Mouse (Mus musculus) ES-E14 (cell line): ENCODE measurements around the gene Kcna10. TPM values are rescaled to one million over a fixed set of nuclear protein-coding genes. Genes with fewer than 3 reads are reported as not detected.

ENCODE experiments used
- DNase-seq: peaks from one replicate; pipeline ENCODE4 v3.0.0-alpha.2; 2013; ENCODE audit warnings: low read depth, low spot score
- H3K27ac ChIP-seq: 2 replicates; pipeline ENCODE4 v1.5.1; 2012; ENCODE audit warnings: low read depth, mild to moderate bottlenecking, low read length, moderate library complexity, mixed read lengths; ENCODE audit not compliant: poor library complexity, insufficient read depth, severe bottlenecking
- H3K36me3 ChIP-seq: 2 replicates; pipeline ENCODE4 v1.6.1; 2012; ENCODE audit warnings: mild to moderate bottlenecking, low read length, moderate library complexity, mixed read lengths; ENCODE audit not compliant: control insufficient read depth, poor library complexity, insufficient read depth, severe bottlenecking
- H3K4me1 ChIP-seq, 2 experiments: fragments of 150-350 bp in 1 of 2; sonication (generic) in 1 of 2; 2 replicates each; pipeline ENCODE4 v1.6.1; 2012; ENCODE audit warnings: low read length in 2 of 2, mild to moderate bottlenecking in 1 of 2, mixed read lengths in 1 of 2; ENCODE audit not compliant: control insufficient read depth in 2 of 2, insufficient read depth in 2 of 2, poor library complexity in 1 of 2
- H3K4me3 ChIP-seq, 2 experiments: fragments of 150-350 bp in 1 of 2; sonication (generic) in 1 of 2; 2 replicates each; pipeline ENCODE4 v1.5.1; 2012; ENCODE audit warnings: low read length in 2 of 2, low read depth in 1 of 2, mild to moderate bottlenecking in 1 of 2, mixed read lengths in 1 of 2; ENCODE audit not compliant: insufficient read depth in 1 of 2, poor library complexity in 1 of 2, severe bottlenecking in 1 of 2
- H3K9ac ChIP-seq: 2 replicates; pipeline ENCODE4 v1.6.1; 2012; ENCODE audit warnings: low read depth, mild to moderate bottlenecking, low read length, mixed read lengths; ENCODE audit not compliant: poor library complexity, insufficient read depth, severe bottlenecking
- H3K9me3 ChIP-seq: fragments of 150-350 bp; sonication (generic); 2 replicates; pipeline ENCODE4 v1.6.1; 2012; ENCODE audit warnings: low read depth, mild to moderate bottlenecking, low read length; ENCODE audit not compliant: control insufficient read depth, insufficient read depth
- CHD2 ChIP-seq: IDR thresholded peaks from 2 replicates; pipeline ENCODE4 v1.6.1; 2014; ENCODE audit warnings: mild to moderate bottlenecking, low read depth, low read length, inconsistent platforms
- HCFC1 ChIP-seq: IDR thresholded peaks from 2 replicates; pipeline ENCODE4 v1.6.1; 2012; ENCODE audit warnings: low read length, inconsistent platforms, borderline replicate concordance; ENCODE audit not compliant: insufficient read depth
- MAFK ChIP-seq: IDR thresholded peaks from 2 replicates; pipeline ENCODE4 v1.6.1; 2014; ENCODE audit warnings: mild to moderate bottlenecking, low read depth, low read length, inconsistent platforms; ENCODE audit not compliant: insufficient read depth
- ZC3H11A ChIP-seq: IDR thresholded peaks from 2 replicates; pipeline ENCODE4 v1.6.1; 2012; ENCODE audit warnings: low read depth, mild to moderate bottlenecking, inconsistent platforms, low read length, borderline replicate concordance
- ZNF384 ChIP-seq: IDR thresholded peaks from 2 replicates; pipeline ENCODE4 v1.6.1; 2012; ENCODE audit warnings: low read depth, low read length, inconsistent platforms
- in situ Hi-C, 2 experiments: fragments of 600-800 bp; cut with MboI; formaldehyde crosslinking; loops; one replicate each; pipeline ENCODE4 v1.15.1; 2025; ENCODE audit warnings: low sequenced_read_pairs in 2 of 2, inconsistent platforms in 1 of 2; ENCODE audit not compliant: unreplicated experiment in 2 of 2
- total RNA-seq: library from RNA; depleted of rRNA; stranded (reverse); fragments of 300-350 nt; gene quantifications from 2 replicates; pipeline ENCODE4 v1.2.3, GENCODE M21; 2012

The Kcna10 gene
- total RNA-seq, 1 experiment, result not detected

DNA sequence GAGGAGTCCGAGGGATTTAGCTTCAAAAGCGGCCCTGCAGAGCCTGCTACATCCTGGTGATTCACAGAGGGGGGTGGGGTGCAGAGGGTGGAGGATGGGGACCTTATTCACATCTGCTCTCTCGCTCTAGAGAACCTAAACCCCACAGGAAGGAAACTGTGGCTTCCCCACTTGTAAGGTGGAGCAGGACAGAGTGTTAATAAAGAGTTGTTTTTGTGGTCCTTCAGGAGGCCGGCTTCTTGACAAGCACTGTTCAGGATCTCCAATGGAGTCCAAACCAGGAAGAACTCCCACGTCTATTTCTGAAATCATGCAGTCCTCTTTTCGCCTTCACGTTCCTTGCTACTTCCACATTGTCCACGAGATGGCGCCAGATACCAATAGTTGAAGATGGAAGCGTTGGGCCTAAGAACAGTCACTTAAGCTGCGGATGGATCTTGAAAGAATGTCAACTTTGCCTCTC lies 50.5 kb downstream of the Kcna10 start:
- in situ Hi-C loops, result loop anchor here (10.0 to 25.0 kb wide), 3 partner anchors 229 to 341 kb away; partner anchors contain the start of gene Kcnc4 (in 1 of the 2)
- Histone ChIP-seq H3K27ac (no peak overlapping the region), H3K4me1 (no peaks in the 10 kb centered on the region), H3K36me3 (no peaks in the 10 kb centered on the region), H3K9me3 (no peaks in the 10 kb centered on the region), H3K9ac (no peak overlapping the region), H3K4me3 (no peak overlapping the region)
- peak; percentile 86 for DNase-seq
- TF ChIP-seq HCFC1 (no peak), ZC3H11A (peak; percentile 75), CHD2 (no peak)

DNA sequence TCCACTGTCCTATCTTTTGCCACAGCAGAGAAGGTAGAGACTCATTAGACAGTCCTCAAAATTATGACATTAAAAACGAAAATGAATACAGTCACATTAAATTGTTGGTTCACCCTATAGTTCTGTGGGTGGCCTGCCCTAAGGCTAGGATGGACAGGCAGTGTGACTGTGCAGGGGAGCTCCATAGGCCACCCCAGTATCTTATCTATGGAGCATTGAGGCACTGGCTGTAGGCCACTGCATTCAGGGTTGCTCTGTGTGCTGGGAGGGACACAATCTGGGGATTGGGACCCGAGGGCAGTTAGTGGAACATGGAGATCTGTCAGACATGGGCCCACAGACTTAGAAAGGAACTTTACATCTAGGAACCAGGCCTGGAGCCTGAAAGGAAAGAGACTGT lies 51.1 kb downstream of the Kcna10 start:
- in situ Hi-C loops, result loop anchor here (10.0 to 25.0 kb wide), 3 partner anchors 228 to 341 kb away; partner anchors contain the start of gene Kcnc4 (in 1 of the 2)
- H3K36me3 ChIP-seq, result no peaks in the 10 kb centered on the region
- H3K27ac ChIP-seq, result no peak overlapping the region
- no peak for TF ChIP-seq CHD2
- no peak for TF ChIP-seq ZC3H11A
- TF ChIP-seq ZNF384, result no peak
- no peak for TF ChIP-seq MAFK
- TF ChIP-seq HCFC1, result no peak
- H3K9ac ChIP-seq, result no peak overlapping the region
- no peak for DNase-seq
- no peaks in the 10 kb centered on the region for H3K9me3 ChIP-seq
- H3K4me1 ChIP-seq, result no peaks in the 10 kb centered on the region
- H3K4me3 ChIP-seq, result no peak overlapping the region

DNA sequence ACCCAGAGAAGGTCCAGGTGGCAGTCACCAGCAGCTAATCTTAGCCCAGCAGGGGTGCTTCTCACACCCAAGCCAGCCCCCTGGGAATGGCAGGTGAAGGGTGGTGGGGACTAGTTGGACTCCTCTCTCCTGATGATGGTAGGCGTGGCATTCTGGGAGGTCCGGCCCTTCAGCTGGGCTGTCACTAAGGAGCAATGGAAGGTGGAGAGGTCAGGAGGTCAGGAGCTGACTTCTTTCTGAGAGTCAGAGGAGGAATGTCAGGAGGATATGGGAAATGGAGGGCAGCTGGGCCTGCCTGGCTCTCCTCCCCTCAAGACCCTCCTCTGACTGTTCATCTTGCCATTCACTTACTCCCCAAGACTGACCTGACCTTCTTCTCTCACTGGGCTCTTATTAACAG lies 55.2 kb downstream of the Kcna10 start:
- H3K4me3 ChIP-seq, result no peak overlapping the region
- no peak overlapping the region for H3K27ac ChIP-seq
- in situ Hi-C loops, result loop anchor here (10.0 to 25.0 kb wide), 3 partner anchors 224 to 337 kb away; partner anchors contain the start of gene Kcnc4 (in 1 of the 2)
- no peaks in the 10 kb centered on the region for H3K4me1 ChIP-seq
- no peaks in the 10 kb centered on the region for H3K36me3 ChIP-seq
- no peak for DNase-seq
- H3K9ac ChIP-seq, result no peak overlapping the region
- TF ChIP-seq MAFK (no peak), HCFC1 (no peak), ZNF384 (no peak), CHD2 (no peak), ZC3H11A (no peak)
- H3K9me3 ChIP-seq, result no peaks in the 10 kb centered on the region

DNA sequence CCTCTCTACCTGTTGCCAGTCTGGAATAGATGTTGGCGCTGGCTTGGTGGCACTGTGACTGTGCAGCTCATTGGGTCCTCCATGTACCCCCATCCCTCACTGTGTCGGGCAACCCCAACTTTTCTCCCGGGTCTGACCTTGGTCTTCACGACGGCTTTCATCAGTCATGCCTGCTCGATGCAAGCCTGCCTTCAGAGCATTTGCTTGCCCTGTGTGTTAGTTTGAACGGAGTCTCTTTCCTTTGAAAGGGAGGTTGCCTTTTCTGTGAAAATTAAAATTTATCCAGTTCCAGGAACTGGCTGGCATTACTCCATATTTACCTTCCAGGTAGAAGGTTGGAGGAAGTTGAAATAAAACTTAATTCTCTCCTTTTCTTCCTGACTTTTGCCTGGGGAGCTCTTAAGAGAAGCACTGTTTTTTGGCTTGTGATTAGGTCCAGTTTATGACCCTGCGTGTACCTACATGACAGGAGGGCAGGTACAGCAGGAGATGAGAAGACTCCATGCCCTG lies 55.7 kb downstream of the Kcna10 start:
- no peak overlapping the region for H3K4me3 ChIP-seq
- H3K4me1 ChIP-seq, result no peaks in the 10 kb centered on the region
- no peaks in the 10 kb centered on the region for H3K36me3 ChIP-seq
- DNase-seq, result no peak
- no peak overlapping the region for H3K9ac ChIP-seq
- in situ Hi-C loops, result loop anchor here (10.0 to 25.0 kb wide), 3 partner anchors 224 to 336 kb away; partner anchors contain the start of gene Kcnc4 (in 1 of the 2)
- TF ChIP-seq CHD2 (no peak), HCFC1 (no peak)
- H3K27ac ChIP-seq, result no peak overlapping the region
- H3K9me3 ChIP-seq, result no peaks in the 10 kb centered on the region

DNA sequence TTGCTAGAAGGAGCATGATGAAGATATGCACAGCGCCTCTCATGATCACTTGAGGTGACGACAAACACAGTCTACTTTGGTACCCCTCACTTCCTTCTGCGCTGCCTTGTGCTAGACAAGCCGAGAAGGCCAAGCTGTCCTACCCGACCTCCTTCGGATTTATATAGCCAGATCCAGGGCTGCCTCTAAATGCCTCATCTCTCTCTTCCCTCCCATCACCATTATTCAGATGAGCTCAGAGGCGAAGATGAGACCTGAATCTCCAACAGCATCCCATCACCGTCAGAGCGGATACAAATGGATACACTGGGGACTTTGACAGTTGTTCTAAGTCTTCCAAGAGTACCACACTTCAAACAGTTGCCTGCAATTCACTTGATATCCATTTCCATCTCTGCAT lies 56.8 kb downstream of the Kcna10 start, which contains the start of gene Prok1:
Gene Prok1 (minus strand): TSS at position 101 of the 400 bp plus-strand sequence.
- in situ Hi-C loops, result loop anchor here (10.0 to 25.0 kb wide), 3 partner anchors 223 to 335 kb away; partner anchors contain the start of gene Kcnc4 (in 1 of the 2)
- Histone ChIP-seq H3K36me3 (no peaks in the 10 kb centered on the region), H3K9ac (no peak within 1 kb of the TSS), H3K27ac (no peak within 1 kb of the TSS), H3K4me3 (no peak within 1 kb of the TSS), H3K9me3 (no peaks in the 10 kb centered on the region), H3K4me1 (no peaks in the 10 kb centered on the region)
- DNase-seq, result no peak
- TF ChIP-seq ZC3H11A (no peak), MAFK (no peak), CHD2 (no peak), HCFC1 (no peak), ZNF384 (no peak)
